Comparison of ENCODE assay signal across 8 mouse cellular contexts in the genomic region with DNA sequence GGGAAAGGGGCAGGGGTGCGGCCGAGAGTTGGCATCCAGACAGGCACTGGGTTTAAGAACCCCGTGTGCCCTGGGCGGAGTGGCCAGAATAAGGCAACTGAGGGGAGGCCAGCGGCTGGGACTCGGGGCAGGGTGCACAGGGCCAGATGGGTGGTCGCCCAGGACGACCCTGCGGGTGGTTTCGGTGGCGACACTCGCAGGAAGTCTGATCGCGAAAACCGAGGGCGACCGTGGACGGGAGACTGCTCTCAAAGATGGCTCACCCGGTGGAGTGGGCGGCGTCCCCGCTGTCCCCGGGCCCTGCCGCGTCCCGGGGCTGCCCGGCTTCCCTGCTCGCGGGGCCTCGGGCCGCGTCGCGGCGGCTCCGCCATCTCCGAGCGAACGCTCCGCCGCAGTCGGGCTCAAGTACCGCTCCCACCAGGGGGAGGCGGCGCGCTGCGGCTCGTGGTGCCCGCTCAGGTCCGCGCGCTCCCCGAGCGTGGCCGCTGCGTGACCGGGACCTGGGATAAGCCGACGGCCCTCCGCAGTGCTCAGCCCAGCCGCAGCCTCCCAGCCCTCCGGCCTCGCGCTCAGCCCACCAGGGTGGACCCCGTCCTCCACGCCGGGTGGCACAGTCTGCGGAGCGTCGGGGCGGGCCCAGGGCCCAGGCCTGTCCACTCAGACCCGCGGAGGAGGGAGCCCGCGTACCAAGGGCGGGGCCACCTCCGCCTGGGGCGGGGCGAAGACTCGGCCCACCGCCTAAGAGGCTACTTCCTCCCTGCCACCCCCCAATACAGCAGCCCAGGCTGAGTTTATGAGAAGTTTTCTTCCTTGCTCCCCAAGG. TPM values are rescaled to one million over a fixed set of nuclear protein-coding genes. Genes with fewer than 3 reads are reported as not detected.
DNase-seq lines count a peak whose midpoint lies in the region; ATAC-seq and TF ChIP-seq lines count a peak whose summit lies in the region.

Ndst2 (minus strand) TSS at position 611 of the 823 bp plus-strand sequence.

- H3K27ac ChIP-seq in embryonic facial prominence, embryonic 14.5 days (replicated peaks; ENCODE audit: low read depth, low read length) = peak within 1 kb of the TSS; percentile 88
- H3K27ac ChIP-seq in heart, adult 2 months = peak within 1 kb of the TSS; percentile 98
- H3K27ac ChIP-seq in limb, embryonic 13.5 days = peak within 1 kb of the TSS; percentile 91
- peak within 1 kb of the TSS; percentile 74 for H3K27ac ChIP-seq in midbrain, embryonic 16.5 days (ENCODE audit: low read length)

- H3K4me1 ChIP-seq in embryonic facial prominence, embryonic 14.5 days (ENCODE audit: control insufficient read depth, insufficient read depth, low read length) = peaks cover 13% of the 10 kb centered on the region
- H3K4me1 ChIP-seq in heart, adult 2 months (ENCODE audit: control insufficient read depth, insufficient read depth, low read length) = peaks cover 7% of the 10 kb centered on the region
- peaks cover 26% of the 10 kb centered on the region for H3K4me1 ChIP-seq in limb, embryonic 13.5 days
- peaks cover 9% of the 10 kb centered on the region for H3K4me1 ChIP-seq in midbrain, embryonic 16.5 days (ENCODE audit: control insufficient read depth, insufficient read depth, low read length)

- peak; percentile 68 for TF ChIP-seq POLR2A in heart, adult 2 months (IDR thresholded peaks at IDR 0.05; ENCODE audit: insufficient read depth, low read depth, low read length)

- peak within 1 kb of the TSS; percentile 95 for H3K9ac ChIP-seq in embryonic facial prominence, embryonic 14.5 days (ENCODE audit: low read depth, low read length)
- H3K9ac ChIP-seq in heart, adult 2 months (ENCODE audit: low read depth, low read length) = peak within 1 kb of the TSS; percentile 96
- H3K9ac ChIP-seq in limb, embryonic 13.5 days = peak within 1 kb of the TSS; percentile 88
- H3K9ac ChIP-seq in midbrain, embryonic 16.5 days (ENCODE audit: low read depth, low read length) = peak within 1 kb of the TSS; percentile 79

- H3K79me2 ChIP-seq in heart, adult 2 months (replicated peaks; ENCODE audit: control insufficient read depth, insufficient read depth, low read length) = peaks cover 3% of the 10 kb centered on the region; the same call in 1 of the 2 replicates

- TF ChIP-seq CTCF in heart, adult 2 months (IDR thresholded peaks at IDR 0.05) = peak; percentile 36

- ATAC-seq in embryonic facial prominence, embryonic 14.5 days (ENCODE audit: low read depth) = peak; percentile 99
- peak; percentile 98 for ATAC-seq in limb, embryonic 13.5 days (ENCODE audit: low FRiP score, low read depth)
- ATAC-seq in midbrain, embryonic 16.5 days = peak; percentile 98

- no peaks in the 10 kb centered on the region for H3K27me3 ChIP-seq in embryonic facial prominence, embryonic 14.5 days (replicated peaks; ENCODE audit: control insufficient read depth, insufficient read depth, low read length)
- H3K27me3 ChIP-seq in heart, adult 2 months (ENCODE audit: control insufficient read depth, insufficient read depth, low read length) = no peaks in the 10 kb centered on the region
- no peaks in the 10 kb centered on the region for H3K27me3 ChIP-seq in limb, embryonic 13.5 days
- H3K27me3 ChIP-seq in midbrain, embryonic 16.5 days (ENCODE audit: control insufficient read depth, insufficient read depth, low read depth, low read length) = no peaks in the 10 kb centered on the region

- H3K36me3 ChIP-seq in embryonic facial prominence, embryonic 14.5 days (ENCODE audit: control insufficient read depth, insufficient read depth, low read length) = peaks cover 70% of the 10 kb centered on the region
- no peaks in the 10 kb centered on the region for H3K36me3 ChIP-seq in heart, adult 2 months (ENCODE audit: control insufficient read depth, insufficient read depth, low read length)
- H3K36me3 ChIP-seq in limb, embryonic 13.5 days = peaks cover 71% of the 10 kb centered on the region
- H3K36me3 ChIP-seq in midbrain, embryonic 16.5 days (ENCODE audit: control insufficient read depth, insufficient read depth, low read length) = peaks cover 23% of the 10 kb centered on the region

- peak; percentile 94 for DNase-seq in 3134 (ENCODE audit: extremely low read depth, insufficient read length, low spot score)
- peak; percentile 60 to 78 for DNase-seq in adrenal gland, postnatal 4 days (ENCODE audit: low spot score in 2 of 2)
- DNase-seq in embryonic facial prominence, embryonic 14.5 days (ENCODE audit: low spot score) = peak; percentile 96
- DNase-seq in heart, adult 2 months = peak; percentile 94
- peak; percentile 86 to 88 for DNase-seq in kidney, adult 8-10 months
- DNase-seq in spleen, postnatal 10 days (ENCODE audit: low spot score in 2 of 2) = peak; percentile 91 to 94

- peak within 1 kb of the TSS; percentile 66 for H3K4me2 ChIP-seq in embryonic facial prominence, embryonic 14.5 days (ENCODE audit: low read depth, low read length)
- H3K4me2 ChIP-seq in limb, embryonic 13.5 days (replicated peaks) = peak within 1 kb of the TSS; percentile 94
- peak within 1 kb of the TSS; percentile 74 for H3K4me2 ChIP-seq in midbrain, embryonic 16.5 days (ENCODE audit: low read length)

- H3K4me3 ChIP-seq in embryonic facial prominence, embryonic 14.5 days (ENCODE audit: low read depth, low read length) = peak within 1 kb of the TSS; percentile 84
- peak within 1 kb of the TSS; percentile 94 for H3K4me3 ChIP-seq in heart, adult 2 months
- peak within 1 kb of the TSS; percentile 82 for H3K4me3 ChIP-seq in limb, embryonic 13.5 days
- peak within 1 kb of the TSS; percentile 60 for H3K4me3 ChIP-seq in midbrain, embryonic 16.5 days (ENCODE audit: low read depth, low read length)

- no peak; the same call in 1 of the 2 replicates for TF ChIP-seq EP300 in heart, adult 2 months (IDR thresholded peaks at IDR 0.05; ENCODE audit: insufficient read depth, low read depth, low read length)

- H3K9me3 ChIP-seq in embryonic facial prominence, embryonic 14.5 days (ENCODE audit: control insufficient read depth, low read length) = no peaks in the 10 kb centered on the region
- no peaks in the 10 kb centered on the region for H3K9me3 ChIP-seq in limb, embryonic 13.5 days
- no peaks in the 10 kb centered on the region for H3K9me3 ChIP-seq in midbrain, embryonic 16.5 days (replicated peaks; ENCODE audit: control insufficient read depth, low read length, poor library complexity, severe bottlenecking)

- WGBS in embryonic facial prominence, embryonic 14.5 days = under 1% methylated on average over 24 of the region's 81 CpGs
- under 1% methylated on average over 79 of the region's 81 CpGs for WGBS in heart, adult 2 months
- under 1% methylated on average over 72 of the region's 81 CpGs for WGBS in limb, embryonic 13.5 days
- under 1% methylated on average over 78 of the region's 81 CpGs for WGBS in midbrain, embryonic 16.5 days

- intact Hi-C loops in heart, adult 2 months (cut with DNase I) = loop anchor here (10.0 kb wide), 1 partner anchor 141 kb away; no protein-coding TSS in a partner anchor

RNA-seq across cellular contexts. Expression of gene Ndst2, which starts in this region (rescaled TPM):
- total RNA-seq in adrenal gland, postnatal 4 days (2021) = 10 to 100 TPM; 46.4 to 49.0 TPM
- 32.1 and 33.7 TPM in 2 replicates for polyA plus RNA-seq in embryonic facial prominence, embryonic 14.5 days (2014; fragmentation: Nextera tagmentation; extraction: Ambion mirVana)
- 1 to 10 TPM; 8.3 to 8.5 TPM for total RNA-seq in heart, adult 2 months (2021)
- polyA plus RNA-seq in heart, adult 2 months (2012; rRNA removed) = 15.5 and 23.7 TPM in 2 replicates
- polyA plus RNA-seq in limb, embryonic 13.5 days (2015; fragmentation: Nextera tagmentation; extraction: Ambion mirVana) = 27.9 and 30.5 TPM in 2 replicates
- polyA plus RNA-seq in midbrain, embryonic 16.5 days (2015; fragmentation: Nextera tagmentation; extraction: Ambion mirVana) = 17.5 and 19.3 TPM in 2 replicates

Comparison
In these comparisons a context has a peak if more than half of its experiments do, and no peak if none do; other contexts are left out.
1. Peak in every context shown above with its lines: DNase-seq, ATAC-seq, H3K4me3 ChIP-seq and H3K27ac ChIP-seq.
2. RNA of gene Ndst2 (total RNA-seq): 46.4 to 49.0 TPM in adrenal gland, postnatal 4 days; 8.3 to 8.5 TPM in heart, adult 2 months; every median in the first group is over 4 times any median in the second.